Mouse (Mus musculus) liver, embryonic 12.5 days (tissue): ENCODE results near the gene Dcn. TPM values are rescaled to one million over a fixed set of nuclear protein-coding genes. Genes with fewer than 3 reads are reported as not detected.

ENCODE experiments used
- ATAC-seq: fragments of 200-750 bp; cut with Nextera tagmentation; 2 replicates; pipeline ENCODE4 v1.8.0; 2017; ENCODE audit warnings: moderate number of reproducible peaks, mild to moderate bottlenecking, moderate library complexity
- H3K27ac ChIP-seq: fragments of 300-500 bp; sonication (generic); 2 replicates; pipeline ENCODE4 v1.5.1; 2016; ENCODE audit warnings: mild to moderate bottlenecking
- H3K27me3 ChIP-seq: fragments of 300-500 bp; sonication (generic); replicated peaks from 2 replicates; pipeline ENCODE4 v1.6.1; 2016; ENCODE audit warnings: mild to moderate bottlenecking, moderate library complexity
- H3K36me3 ChIP-seq: fragments of 300-500 bp; sonication (generic); 2 replicates; pipeline ENCODE4 v1.6.1; 2016; ENCODE audit warnings: mild to moderate bottlenecking, moderate library complexity
- H3K4me1 ChIP-seq: fragments of 300-500 bp; sonication (generic); 2 replicates; pipeline ENCODE4 v1.6.1; 2016
- H3K4me2 ChIP-seq: fragments of 300-500 bp; sonication (generic); 2 replicates; pipeline ENCODE4 v1.6.1; 2016; ENCODE audit warnings: mild to moderate bottlenecking, moderate library complexity
- H3K4me3 ChIP-seq: fragments of 300-500 bp; sonication (generic); 2 replicates; pipeline ENCODE4 v1.5.1; 2016; ENCODE audit warnings: mild to moderate bottlenecking, moderate library complexity
- H3K9ac ChIP-seq: fragments of 300-500 bp; sonication (generic); 2 replicates; pipeline ENCODE4 v1.6.1; 2016; ENCODE audit warnings: mild to moderate bottlenecking, moderate library complexity
- H3K9me3 ChIP-seq: fragments of 300-500 bp; sonication (generic); replicated peaks from 2 replicates; pipeline ENCODE4 v1.6.1; 2016; ENCODE audit warnings: mild to moderate bottlenecking, moderate library complexity
- WGBS: fragments of 180-500 bp; shearing (Covaris S2); methylation state at CpG from one replicate; pipeline ENCODE4 v1.1.7; 2016; ENCODE audit not compliant: insufficient replicate concordance; 5-methylcytosine and 5-hydroxymethylcytosine counted together
- polyA plus RNA-seq: library from polyadenylated mRNA; unstranded; fragments of >200 nt; fragmentation: Nextera tagmentation; extraction: Ambion mirVana; gene quantifications from 2 replicates; pipeline ENCODE4 v1.2.1, GENCODE M21; 2016

Dcn gene
- polyA plus RNA-seq, 1 experiment from 2014 or later = 40.6 TPM

DNA sequence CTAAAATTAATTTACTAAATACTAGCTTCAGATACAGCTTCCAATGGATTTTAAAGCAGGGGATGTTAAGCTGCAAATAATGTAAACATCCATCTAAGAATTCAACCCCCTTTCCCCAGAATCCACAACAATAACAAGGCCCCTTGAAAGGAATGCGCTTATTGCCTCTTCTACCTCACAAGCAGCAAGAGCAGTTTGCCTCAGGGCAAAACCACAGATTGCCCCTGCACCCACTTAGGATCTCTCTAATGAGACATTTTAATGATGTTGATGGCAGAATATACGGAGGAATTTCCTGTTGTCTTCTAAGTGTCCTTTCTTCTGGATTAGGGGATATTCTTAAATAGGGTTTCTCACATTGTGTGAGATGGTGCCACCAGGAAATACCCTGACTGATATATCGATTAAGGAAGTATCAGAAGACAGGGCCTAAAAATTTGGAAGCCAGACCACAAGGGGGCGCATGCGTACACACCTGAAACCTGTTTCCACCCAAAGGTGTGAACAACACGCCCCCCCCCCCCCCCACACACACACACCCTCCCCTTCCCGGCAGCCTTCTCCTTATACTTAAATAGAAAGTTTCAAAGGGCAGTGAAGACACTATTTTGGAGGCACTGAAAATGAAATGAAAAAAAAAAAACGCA lies 88.2 kb downstream of the Dcn start:
- Histone ChIP-seq H3K27me3 (no peaks in the 10 kb centered on the region), H3K9me3 (no peaks in the 10 kb centered on the region), H3K4me3 (no peak overlapping the region), H3K9ac (no peak overlapping the region), H3K27ac (no peak overlapping the region), H3K36me3 (no peaks in the 10 kb centered on the region), H3K4me2 (no peak overlapping the region), H3K4me1 (no peaks in the 10 kb centered on the region)
- 53% methylated on average over 8 of the region's 8 CpGs for WGBS
- no peak for ATAC-seq

Other genes with a start within 250 kb of the Dcn start
- 46.3 and 51.1 TPM in 2 replicates for gene Lum, start 85.5 kb downstream of the Dcn start, polyA plus RNA-seq
- 0.10 TPM in 1 of 2 replicates, not detected in the other for gene Kera, start 127.3 kb downstream of the Dcn start, polyA plus RNA-seq
- gene Epyc, start 164.5 kb downstream of the Dcn start, polyA plus RNA-seq = 0.23 and 0.48 TPM in 2 replicates
- not detected in 2 replicates for gene Ccer1, start 213.4 kb downstream of the Dcn start, polyA plus RNA-seq
- not detected in 2 replicates for gene C030005K15Rik, start 247.1 kb downstream of the Dcn start, polyA plus RNA-seq